Mouse (Mus musculus): ENCODE results near the gene Pced1b. TPM values are rescaled to one million over a fixed set of nuclear protein-coding genes. Genes with fewer than 3 reads are reported as not detected.

Gene Pced1b
- polyA plus RNA-seq, 1 experiment from 2014 or later: 5.7 TPM

DNA sequence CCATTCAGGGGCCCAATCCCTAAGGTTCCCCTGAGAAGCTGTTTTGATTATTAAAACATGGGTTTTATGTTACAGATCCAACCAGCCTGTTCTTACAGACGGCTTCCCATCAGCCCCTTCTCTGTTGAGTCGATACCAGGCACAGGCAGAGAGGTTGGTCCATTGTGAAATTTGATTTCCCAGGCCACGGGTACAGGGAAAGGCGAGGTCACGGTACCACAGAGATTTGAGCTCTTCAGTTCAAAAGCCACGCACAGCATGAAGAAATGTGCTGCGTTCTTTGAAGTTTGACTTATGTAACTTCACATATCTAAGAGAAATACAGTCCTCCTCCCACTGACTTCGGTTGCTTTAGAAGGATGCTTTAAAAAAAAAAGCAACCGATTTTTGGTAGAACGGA is 39.8 kb downstream of the Pced1b start:
- Histone ChIP-seq H3K36me3 (ENCODE audit: control insufficient read depth, insufficient read depth, low read length) (no peaks in the 10 kb centered on the region), H3K4me3 (replicated peaks; ENCODE audit: low read depth, low read length) (no peak overlapping the region), H3K4me2 (ENCODE audit: low read length) (no peak overlapping the region), H3K9me3 (ENCODE audit: control insufficient read depth, low read length) (no peaks in the 10 kb centered on the region), H3K27me3 (ENCODE audit: control insufficient read depth, insufficient read depth, low read length) (no peaks in the 10 kb centered on the region), H3K4me1 (ENCODE audit: control insufficient read depth, insufficient read depth, low read length) (0 out of 2 replicates have a peak, but pooled peaks cover 7% of the 10 kb centered on the region), H3K9ac (replicated peaks; ENCODE audit: low read length) (no peak overlapping the region), H3K27ac (replicated peaks; ENCODE audit: low read depth, low read length) (no peak overlapping the region)
- WGBS: 72% methylated on average over 10 of the region's 10 CpGs
- DNase-seq: no peak
- ATAC-seq (ENCODE audit: low FRiP score, low TSS enrichment): no peak

DNA sequence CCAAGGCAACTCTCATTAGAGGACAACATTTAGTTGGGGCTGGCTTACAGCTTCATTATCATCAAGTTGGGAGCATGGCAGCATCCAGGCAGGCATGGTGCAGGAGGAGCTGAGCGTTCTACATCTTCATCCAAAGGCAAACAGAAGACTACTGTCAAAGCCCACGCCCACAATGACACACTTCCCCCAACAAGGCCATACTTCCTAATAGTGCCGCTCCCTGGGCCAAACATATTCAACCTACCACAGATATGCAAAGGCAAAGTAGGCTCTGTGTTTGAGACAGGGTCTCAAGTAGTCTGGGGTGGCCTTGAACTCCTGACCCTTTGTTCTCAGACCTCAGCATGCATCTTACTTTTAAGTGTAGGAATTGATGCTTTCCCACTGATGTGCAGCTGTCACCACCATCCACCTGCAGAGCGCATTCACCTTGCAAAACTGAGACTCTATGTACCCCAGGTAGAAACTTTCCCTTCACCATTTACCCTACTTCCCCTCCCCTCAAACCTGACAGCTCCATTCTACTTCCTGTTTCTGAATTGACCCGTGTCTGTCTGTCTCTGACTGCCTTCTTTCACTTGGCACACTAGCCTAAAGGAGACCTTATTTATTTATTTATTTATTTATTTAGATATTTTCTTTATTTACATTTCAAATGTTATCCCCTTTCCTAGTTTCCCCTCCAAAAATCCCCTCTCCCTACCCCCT is 40.7 kb downstream of the Pced1b start:
- Histone ChIP-seq H3K9ac (replicated peaks; ENCODE audit: low read length) (no peak overlapping the region), H3K4me1 (ENCODE audit: control insufficient read depth, insufficient read depth, low read length) (0 out of 2 replicates have a peak, but pooled peaks cover 4% of the 10 kb centered on the region), H3K27me3 (ENCODE audit: control insufficient read depth, insufficient read depth, low read length) (no peaks in the 10 kb centered on the region), H3K9me3 (ENCODE audit: control insufficient read depth, low read length) (no peaks in the 10 kb centered on the region), H3K27ac (replicated peaks; ENCODE audit: low read depth, low read length) (no peak overlapping the region), H3K36me3 (ENCODE audit: control insufficient read depth, insufficient read depth, low read length) (no peaks in the 10 kb centered on the region), H3K4me2 (ENCODE audit: low read length) (no peak overlapping the region), H3K4me3 (replicated peaks; ENCODE audit: low read depth, low read length) (no peak overlapping the region)
- ATAC-seq (ENCODE audit: low FRiP score, low TSS enrichment) (no peak), DNase-seq (no peak)
- WGBS: 88% methylated on average over 5 of the region's 5 CpGs

DNA sequence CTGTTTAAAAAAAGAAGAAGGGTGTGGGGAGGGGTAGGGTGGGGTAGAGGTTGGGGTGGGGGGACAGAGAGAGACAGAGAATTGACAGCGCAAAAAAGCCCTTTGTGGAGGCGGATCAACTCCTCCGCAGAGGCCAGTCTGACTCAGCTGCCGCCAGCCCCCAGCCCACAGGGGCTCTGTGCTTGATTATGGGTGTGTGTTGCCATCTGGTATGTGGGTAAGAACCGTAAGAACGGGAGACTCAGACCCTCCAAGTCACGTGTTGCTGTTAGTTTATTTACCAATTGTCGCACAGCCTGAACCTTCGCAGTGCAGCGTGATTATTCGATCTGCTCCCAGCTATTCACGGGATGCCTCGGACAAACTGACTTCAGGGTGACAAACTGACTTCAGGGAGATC is 41.8 kb downstream of the Pced1b start:
- Histone ChIP-seq H3K27me3 (ENCODE audit: control insufficient read depth, insufficient read depth, low read length) (no peaks in the 10 kb centered on the region), H3K4me2 (ENCODE audit: low read length) (no peak overlapping the region), H3K9ac (replicated peaks; ENCODE audit: low read length) (no peak overlapping the region), H3K4me3 (replicated peaks; ENCODE audit: low read depth, low read length) (no peak overlapping the region), H3K9me3 (ENCODE audit: control insufficient read depth, low read length) (no peaks in the 10 kb centered on the region), H3K4me1 (ENCODE audit: control insufficient read depth, insufficient read depth, low read length) (0 out of 2 replicates have a peak, but pooled peaks cover under 1% of the 10 kb centered on the region), H3K36me3 (ENCODE audit: control insufficient read depth, insufficient read depth, low read length) (no peaks in the 10 kb centered on the region), H3K27ac (replicated peaks; ENCODE audit: low read depth, low read length) (no peak overlapping the region)
- no peak for DNase-seq
- ATAC-seq (ENCODE audit: low FRiP score, low TSS enrichment): no peak
- WGBS: 84% methylated on average over 13 of the region's 13 CpGs

DNA sequence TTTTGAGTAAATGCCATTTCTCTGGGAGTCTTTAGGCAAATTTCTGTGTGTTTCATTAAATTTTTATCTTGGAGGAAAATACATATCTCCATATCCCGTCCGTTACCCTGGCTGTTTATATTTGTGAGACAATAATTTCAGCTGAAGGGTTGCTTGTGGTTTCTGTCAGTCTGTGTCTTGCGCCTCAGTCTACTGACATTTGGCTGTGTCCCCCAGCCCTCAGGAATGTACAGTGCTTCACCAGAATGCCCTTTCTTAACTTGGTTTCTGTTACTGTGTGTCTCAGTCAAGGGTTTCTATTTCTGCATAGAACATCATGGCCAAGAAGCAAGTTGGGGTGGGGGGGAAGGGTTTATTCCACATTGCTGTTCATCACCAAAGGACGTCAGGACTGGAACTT is 42.3 kb downstream of the Pced1b start:
- Histone ChIP-seq H3K4me1 (ENCODE audit: control insufficient read depth, insufficient read depth, low read length) (no peaks in the 10 kb centered on the region), H3K9me3 (ENCODE audit: control insufficient read depth, low read length) (no peaks in the 10 kb centered on the region), H3K4me3 (replicated peaks; ENCODE audit: low read depth, low read length) (no peak overlapping the region), H3K4me2 (ENCODE audit: low read length) (no peak overlapping the region), H3K36me3 (ENCODE audit: control insufficient read depth, insufficient read depth, low read length) (no peaks in the 10 kb centered on the region), H3K27ac (replicated peaks; ENCODE audit: low read depth, low read length) (no peak overlapping the region), H3K27me3 (ENCODE audit: control insufficient read depth, insufficient read depth, low read length) (no peaks in the 10 kb centered on the region), H3K9ac (replicated peaks; ENCODE audit: low read length) (no peak overlapping the region)
- no peak for ATAC-seq (ENCODE audit: low FRiP score, low TSS enrichment)
- DNase-seq: no peak
- WGBS: 85% methylated on average over 4 of the region's 4 CpGs

DNA sequence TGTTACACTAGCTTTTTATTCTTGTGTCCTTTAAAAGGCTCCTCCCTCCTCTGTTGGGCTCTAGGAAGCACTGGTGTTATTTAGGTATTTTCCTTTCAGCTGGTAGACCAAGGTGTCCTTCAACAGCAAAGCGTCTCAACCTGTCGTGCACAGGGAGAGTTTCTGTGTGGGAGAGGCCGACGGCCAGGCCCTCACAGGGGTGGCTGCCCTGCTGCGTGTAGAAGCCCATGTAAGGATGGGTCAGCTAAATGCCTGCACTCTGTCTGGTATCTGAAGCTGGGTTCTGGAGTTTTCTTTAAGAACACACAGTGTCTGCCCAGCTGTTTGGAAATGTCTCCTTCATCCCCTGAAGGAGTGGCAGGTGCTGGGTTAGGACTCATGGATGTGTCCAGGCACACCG is 43.4 kb downstream of the Pced1b start:
- ATAC-seq (ENCODE audit: low FRiP score, low TSS enrichment) (no peak), DNase-seq (no peak)
- Histone ChIP-seq H3K27me3 (ENCODE audit: control insufficient read depth, insufficient read depth, low read length) (no peaks in the 10 kb centered on the region), H3K4me1 (ENCODE audit: control insufficient read depth, insufficient read depth, low read length) (no peaks in the 10 kb centered on the region), H3K27ac (replicated peaks; ENCODE audit: low read depth, low read length) (no peak overlapping the region), H3K4me3 (replicated peaks; ENCODE audit: low read depth, low read length) (no peak overlapping the region), H3K9me3 (ENCODE audit: control insufficient read depth, low read length) (0 out of 2 replicates have a peak, but pooled peaks cover 2% of the 10 kb centered on the region), H3K36me3 (ENCODE audit: control insufficient read depth, insufficient read depth, low read length) (no peaks in the 10 kb centered on the region), H3K4me2 (ENCODE audit: low read length) (no peak overlapping the region), H3K9ac (replicated peaks; ENCODE audit: low read length) (no peak overlapping the region)
- WGBS: 96% methylated on average over 6 of the region's 6 CpGs

DNA sequence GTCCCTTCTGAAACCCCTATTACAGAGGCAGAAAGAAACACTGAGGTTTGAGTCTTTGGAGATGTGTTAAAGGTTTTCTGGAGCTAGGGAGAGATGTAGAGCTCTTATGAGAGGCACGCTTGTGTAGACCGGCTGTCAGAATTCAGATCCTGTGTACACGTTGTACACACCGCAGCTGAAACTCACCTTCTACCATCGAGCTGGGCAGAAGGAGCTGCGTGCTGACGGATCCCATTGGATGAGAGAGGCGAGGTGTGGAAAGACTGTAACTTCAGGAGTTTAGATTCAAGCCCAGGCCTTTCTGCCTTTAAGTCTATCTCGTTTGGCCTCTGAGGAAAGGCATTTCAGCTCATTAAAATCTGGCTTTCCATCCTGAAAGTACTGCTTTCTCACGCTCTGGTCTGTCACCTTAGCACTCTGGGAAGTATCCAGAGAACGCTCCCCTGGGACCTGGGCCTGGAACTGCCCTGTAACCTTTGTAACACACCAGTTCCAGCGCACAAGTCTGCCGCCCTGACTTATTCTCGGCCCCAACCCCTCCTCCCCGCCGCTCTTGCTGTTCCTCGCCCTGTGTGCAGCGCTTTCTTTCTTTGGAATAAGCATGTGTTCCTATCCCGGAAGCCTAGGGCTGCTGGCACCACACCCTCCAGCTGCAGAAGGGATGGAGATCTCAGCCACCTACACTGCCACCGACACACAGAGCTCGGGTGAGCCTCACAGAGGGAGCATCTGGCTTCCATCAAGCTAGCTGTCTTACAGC is 44.6 kb downstream of the Pced1b start:
- Histone ChIP-seq H3K4me2 (ENCODE audit: low read length) (no peak overlapping the region), H3K36me3 (ENCODE audit: control insufficient read depth, insufficient read depth, low read length) (no peaks in the 10 kb centered on the region; the same call in 1 of the 2 replicates), H3K27ac (replicated peaks; ENCODE audit: low read depth, low read length) (no peak overlapping the region), H3K27me3 (ENCODE audit: control insufficient read depth, insufficient read depth, low read length) (no peaks in the 10 kb centered on the region), H3K4me1 (ENCODE audit: control insufficient read depth, insufficient read depth, low read length) (no peaks in the 10 kb centered on the region), H3K9me3 (ENCODE audit: control insufficient read depth, low read length) (0 out of 2 replicates have a peak, but pooled peaks cover 2% of the 10 kb centered on the region), H3K4me3 (replicated peaks; ENCODE audit: low read depth, low read length) (no peak overlapping the region), H3K9ac (replicated peaks; ENCODE audit: low read length) (no peak overlapping the region)
- 89% methylated on average over 21 of the region's 21 CpGs for WGBS
- DNase-seq: no peak
- ATAC-seq (ENCODE audit: low FRiP score, low TSS enrichment): no peak

DNA sequence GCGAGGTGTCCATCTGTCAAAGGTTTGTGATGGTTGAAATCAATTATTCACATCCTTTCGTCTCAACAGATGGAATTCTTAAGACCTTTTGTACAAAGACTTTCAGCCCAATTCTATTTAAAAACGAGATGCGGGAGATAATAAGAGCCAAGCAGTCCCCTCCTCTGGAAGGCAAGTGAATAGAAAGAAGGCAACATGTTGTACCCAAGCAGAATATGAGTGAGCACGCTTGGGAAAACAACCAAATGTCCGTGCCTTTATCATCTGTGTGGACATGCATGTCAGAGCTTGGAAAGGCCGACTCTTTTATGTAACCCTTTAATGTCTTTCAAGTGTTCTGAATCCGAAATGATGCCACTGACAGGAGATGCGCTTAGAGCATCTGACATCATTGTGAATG is 61.0 kb downstream of the Pced1b start:
- 24% methylated on average over 9 of the region's 9 CpGs for WGBS
- Histone ChIP-seq H3K27ac (replicated peaks; ENCODE audit: low read depth, low read length) (no peak overlapping the region), H3K4me2 (ENCODE audit: low read length) (no peak overlapping the region), H3K36me3 (ENCODE audit: control insufficient read depth, insufficient read depth, low read length) (no peaks in the 10 kb centered on the region), H3K4me3 (replicated peaks; ENCODE audit: low read depth, low read length) (no peak overlapping the region), H3K4me1 (ENCODE audit: control insufficient read depth, insufficient read depth, low read length) (no peaks in the 10 kb centered on the region), H3K9me3 (ENCODE audit: control insufficient read depth, low read length) (no peaks in the 10 kb centered on the region), H3K9ac (replicated peaks; ENCODE audit: low read length) (no peak overlapping the region), H3K27me3 (ENCODE audit: control insufficient read depth, insufficient read depth, low read length) (no peaks in the 10 kb centered on the region)
- DNase-seq (peak; percentile 25), ATAC-seq (ENCODE audit: low FRiP score, low TSS enrichment) (no peak)

DNA sequence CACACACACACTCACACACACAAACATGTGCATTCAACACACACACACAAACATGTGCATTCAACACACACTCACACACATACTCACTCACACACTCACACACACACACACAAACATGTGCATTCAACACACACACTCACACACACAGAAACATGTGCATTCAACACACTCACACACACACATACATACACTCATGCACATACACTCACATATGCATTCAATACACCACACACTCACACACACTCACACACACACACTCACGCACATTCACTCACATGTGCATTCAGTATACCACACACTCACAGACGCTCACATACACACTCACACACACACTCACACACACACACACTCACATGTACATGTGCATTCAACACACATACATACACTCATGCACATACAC is 62.6 kb downstream of the Pced1b start:
- Histone ChIP-seq H3K4me2 (ENCODE audit: low read length) (no peak overlapping the region), H3K4me3 (replicated peaks; ENCODE audit: low read depth, low read length) (no peak overlapping the region), H3K27ac (replicated peaks; ENCODE audit: low read depth, low read length) (no peak overlapping the region), H3K27me3 (ENCODE audit: control insufficient read depth, insufficient read depth, low read length) (no peaks in the 10 kb centered on the region), H3K9ac (replicated peaks; ENCODE audit: low read length) (no peak overlapping the region), H3K36me3 (ENCODE audit: control insufficient read depth, insufficient read depth, low read length) (no peaks in the 10 kb centered on the region), H3K9me3 (ENCODE audit: control insufficient read depth, low read length) (no peaks in the 10 kb centered on the region), H3K4me1 (ENCODE audit: control insufficient read depth, insufficient read depth, low read length) (peaks cover 4% of the 10 kb centered on the region; the same call in 1 of the 2 replicates)
- 92% methylated on average over 2 of the region's 2 CpGs for WGBS
- ATAC-seq (ENCODE audit: low FRiP score, low TSS enrichment) (no peak), DNase-seq (no peak)

DNA sequence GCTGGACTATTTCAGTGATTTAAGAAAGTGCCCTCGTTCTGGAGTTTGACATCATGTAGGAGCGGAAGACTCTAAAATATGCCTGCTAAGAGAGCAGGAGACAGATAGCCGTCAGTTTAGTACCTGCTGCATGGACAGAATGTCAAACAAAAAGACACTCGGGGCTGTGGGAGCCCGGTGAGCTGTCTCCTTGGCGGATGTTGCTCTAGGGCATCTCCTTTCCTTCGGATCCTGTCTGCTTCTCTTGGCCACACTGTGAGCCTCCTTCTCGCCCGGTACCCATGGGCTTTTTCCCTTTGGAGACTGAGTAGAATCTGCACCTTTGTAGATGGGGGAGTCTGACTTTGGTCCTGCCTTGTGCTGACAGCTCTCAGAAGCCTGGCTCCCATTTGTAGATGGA is 63.3 kb downstream of the Pced1b start:
- no peak overlapping the region for H3K4me3 ChIP-seq (replicated peaks; ENCODE audit: low read depth, low read length)
- no peaks in the 10 kb centered on the region for H3K27me3 ChIP-seq (ENCODE audit: control insufficient read depth, insufficient read depth, low read length)
- 77% methylated on average over 9 of the region's 9 CpGs for WGBS
- no peak overlapping the region for H3K9ac ChIP-seq (replicated peaks; ENCODE audit: low read length)
- no peak overlapping the region for H3K27ac ChIP-seq (replicated peaks; ENCODE audit: low read depth, low read length)
- H3K4me1 ChIP-seq (ENCODE audit: control insufficient read depth, insufficient read depth, low read length): peaks cover 8% of the 10 kb centered on the region; the same call in 1 of the 2 replicates
- no peak overlapping the region for H3K4me2 ChIP-seq (ENCODE audit: low read length)
- H3K9me3 ChIP-seq (ENCODE audit: control insufficient read depth, low read length): no peaks in the 10 kb centered on the region
- no peaks in the 10 kb centered on the region for H3K36me3 ChIP-seq (ENCODE audit: control insufficient read depth, insufficient read depth, low read length)
- no peak for DNase-seq
- no peak for ATAC-seq (ENCODE audit: low FRiP score, low TSS enrichment)
